Mouse (Mus musculus) activated CD4-positive, CD25-positive, alpha-beta regulatory T cell (primary cell): ENCODE data around the gene P2rx3. TPM values are rescaled to one million over a fixed set of nuclear protein-coding genes. Genes with fewer than 3 reads are reported as not detected.

ENCODE experiments used
- polyA plus RNA-seq, 2 experiments: library from polyadenylated mRNA; unstranded; fragments of 100-300 nt; shearing (Covaris generic); gene quantifications; one replicate each; pipeline ENCODE4 v1.2.1; 2017

The P2rx3 gene
- polyA plus RNA-seq, result 1 to 10 TPM in 1 of 2 experiments, not detected in 1; 2.1 TPM

DNA sequence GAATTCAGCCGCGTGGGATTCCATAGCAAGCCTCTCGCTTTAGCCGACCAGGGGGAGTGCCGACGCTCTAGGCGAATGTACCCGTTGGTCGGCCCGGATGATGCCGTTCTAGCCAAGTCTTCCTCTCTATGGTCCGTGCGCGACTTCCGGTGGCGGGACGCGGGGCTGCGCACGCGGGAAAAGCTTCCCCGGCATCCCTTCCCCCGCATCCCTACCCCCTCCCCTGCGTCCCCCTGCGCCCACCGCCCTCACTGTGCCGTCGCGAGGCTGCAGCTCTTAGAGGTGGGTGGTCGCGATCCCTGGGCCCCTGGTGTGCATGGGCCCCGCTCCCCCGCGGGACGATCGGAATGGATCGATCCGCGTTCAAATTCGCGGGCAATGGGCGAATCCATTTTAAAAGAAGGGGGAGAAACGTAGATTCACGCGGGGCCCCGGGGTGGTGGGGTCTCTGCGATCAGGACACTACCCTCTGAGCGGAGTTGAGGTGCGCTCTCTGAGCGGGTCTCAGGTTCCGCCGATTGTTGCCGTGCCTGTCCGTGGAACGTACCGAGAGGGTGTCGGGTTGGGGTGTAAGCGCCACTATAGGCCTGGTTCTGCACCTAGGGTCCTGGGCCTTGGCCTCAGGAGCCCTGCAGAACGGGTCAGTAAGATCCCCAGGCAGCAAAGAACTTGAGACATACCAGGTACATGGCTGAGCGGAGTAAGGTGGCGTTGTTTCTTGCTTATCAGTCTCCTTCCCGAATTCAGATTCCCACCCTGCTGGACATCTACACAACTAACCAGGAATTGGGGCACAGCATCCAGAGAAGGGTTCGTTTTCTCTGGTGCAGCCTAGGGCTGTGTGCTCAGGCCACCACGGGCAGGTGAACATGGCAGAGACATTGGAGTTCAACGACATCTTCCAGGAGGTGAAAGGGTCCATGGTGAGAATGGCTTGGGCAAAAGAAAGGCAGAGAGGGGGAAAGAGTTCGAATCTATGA lies at the start of gene P2rx3, which contains the start of gene Ssrp1:
TSS of gene P2rx3 (minus strand) at position 416 of the 980 bp plus-strand sequence.
TSS of gene Ssrp1 (plus strand) at position 188 of the 980 bp plus-strand sequence.

DNA sequence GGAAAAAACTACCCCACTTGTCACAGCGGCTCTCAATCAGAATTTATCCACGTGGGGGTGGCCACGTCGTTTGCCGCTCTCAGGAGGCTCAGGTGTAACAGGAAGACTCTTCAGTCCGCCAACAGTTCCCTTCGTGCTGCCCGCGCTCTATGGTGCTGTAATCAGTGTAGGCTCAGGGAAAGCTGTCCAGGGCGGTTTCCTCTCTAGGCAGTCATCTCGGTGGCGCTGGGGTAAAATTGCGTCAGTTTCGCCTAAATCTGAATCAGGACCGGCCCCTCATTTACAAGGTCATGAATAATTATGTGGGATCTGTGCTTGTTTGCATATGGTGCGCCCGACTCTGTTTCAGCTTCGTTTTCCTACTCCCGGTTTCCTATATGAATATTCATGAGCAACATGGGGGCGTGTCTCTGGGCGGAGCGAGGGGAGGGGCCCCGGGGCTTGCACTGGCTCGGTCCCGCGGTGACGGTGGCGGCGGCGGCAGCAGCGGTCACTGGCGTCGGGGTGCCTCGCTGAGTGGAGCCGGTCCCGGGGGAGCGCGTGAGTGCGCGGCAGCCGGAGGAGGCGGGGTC lies 10.4 kb upstream of the P2rx3 start, which contains the start of gene Tnks1bp1:
TSS of gene Tnks1bp1 (plus strand) at position 427 of the 572 bp plus-strand sequence.

DNA sequence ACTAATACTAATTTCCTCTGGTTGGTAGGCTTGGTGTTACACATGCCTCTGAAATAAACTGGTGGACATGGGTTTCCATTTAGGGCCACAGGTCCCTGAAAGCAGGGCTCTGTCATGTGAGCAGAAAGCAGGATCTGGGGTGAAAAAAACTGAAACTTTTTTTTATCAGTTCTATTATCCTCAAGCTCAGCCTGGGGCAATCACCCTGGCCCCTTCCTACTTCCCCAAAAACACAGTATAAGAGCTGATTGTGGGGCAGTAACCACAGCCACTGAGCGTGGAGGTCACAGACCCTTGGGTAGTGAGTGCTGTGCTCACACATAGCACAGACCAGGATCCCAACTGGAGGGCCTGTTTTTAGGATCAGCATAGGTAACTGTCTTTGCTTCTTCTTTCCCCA lies 49.3 kb downstream of the P2rx3 start, which contains the start of gene Prg3:
TSS of gene Prg3 (plus strand) at position 286 of the 400 bp plus-strand sequence.

DNA sequence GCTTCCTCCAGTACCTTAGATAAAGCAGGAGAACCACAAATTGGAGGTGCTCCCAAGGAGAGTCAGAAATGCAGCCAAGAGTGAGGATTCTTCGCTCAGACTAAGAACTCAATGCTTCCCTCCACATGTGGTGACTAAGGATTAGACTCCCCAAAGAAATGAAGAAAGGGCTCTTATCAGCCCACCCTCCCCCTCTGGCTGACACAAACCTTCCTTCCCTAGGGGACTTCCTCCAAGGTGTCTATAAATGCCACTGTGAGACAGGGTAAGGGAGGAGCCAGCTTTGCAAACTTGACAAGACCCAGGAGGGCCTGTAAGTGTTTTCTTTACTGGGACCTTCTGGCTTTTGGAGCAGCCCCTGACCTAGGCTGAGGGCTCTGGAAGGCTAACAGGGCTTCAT lies 57.1 kb downstream of the P2rx3 start, which contains the start of gene Prg2:
TSS of gene Prg2 (plus strand) at position 274 of the 400 bp plus-strand sequence.

Other genes starting within 250 kb of the P2rx3 start
- 10 to 100 TPM; 23.1 to 71.4 TPM for gene Ube2l6, start 238.6 kb downstream of the P2rx3 start, polyA plus RNA-seq
- gene Smtnl1, start 214.8 kb downstream of the P2rx3 start, polyA plus RNA-seq, result under 1 TPM in 1 of 2 experiments, not detected in 1; 0.16 TPM
- gene Timm10, start 210.5 kb downstream of the P2rx3 start, polyA plus RNA-seq, result 10 to 100 TPM; 21.9 to 43.6 TPM
- gene Slc43a1, start 198.6 kb downstream of the P2rx3 start, polyA plus RNA-seq, result 1 to 10 TPM; 7.3 to 8.2 TPM
- gene Rtn4rl2, start 150.8 kb downstream of the P2rx3 start, polyA plus RNA-seq, result not detected
- gene Slc43a3, start 100.9 kb downstream of the P2rx3 start, polyA plus RNA-seq, result 10 to 100 TPM; 10.3 to 15.7 TPM
- 1 to 10 TPM; 7.7 to 8.3 TPM for gene Prg2, start 57.0 kb downstream of the P2rx3 start, polyA plus RNA-seq
- under 1 TPM; 0.29 to 0.43 TPM for gene Prg3, start 49.2 kb downstream of the P2rx3 start, polyA plus RNA-seq
- 100 to 1,000 TPM; 162 to 179 TPM for gene Ssrp1, start 228 bp downstream of the P2rx3 start, polyA plus RNA-seq
- gene Tnks1bp1, start 10.6 kb upstream of the P2rx3 start, polyA plus RNA-seq, result 10 to 100 TPM in 1 of 2 experiments, 1 to 10 TPM in 1; 9.3 to 12.7 TPM
- under 1 TPM in 1 of 2 experiments, not detected in 1; 0.32 TPM for gene Aplnr, start 98.8 kb upstream of the P2rx3 start, polyA plus RNA-seq
- gene Lrrc55, start 159.7 kb upstream of the P2rx3 start, polyA plus RNA-seq, result not detected